Mouse (Mus musculus) CH12.LX (cell line): ENCODE data around the gene 5730596B20Rik. TPM values are rescaled to one million over a fixed set of nuclear protein-coding genes. Genes with fewer than 3 reads are reported as not detected.

ENCODE experiments used
- DNase-seq: peaks from one replicate; pipeline ENCODE4 v3.0.0-alpha.2; 2013; ENCODE audit errors: extremely low read depth
- H3K27ac ChIP-seq: 2 replicates; pipeline ENCODE4 v1.5.1; 2012; ENCODE audit warnings: low read depth, mild to moderate bottlenecking, control low read depth, moderate library complexity; ENCODE audit not compliant: insufficient read depth
- H3K27me3 ChIP-seq: replicated peaks from 2 replicates; pipeline ENCODE3; 2012; ENCODE audit warnings: inconsistent platforms
- H3K36me3 ChIP-seq, 2 experiments: replicated peaks in 1 of 2; 2 replicates each; pipeline versions ENCODE3 to v1.6.1; 2012; ENCODE audit warnings: inconsistent platforms in 1 of 2, low read length in 1 of 2, mild to moderate bottlenecking in 1 of 2, mixed read lengths in 1 of 2, moderate library complexity in 1 of 2; ENCODE audit not compliant: control insufficient read depth in 1 of 2, insufficient read depth in 1 of 2
- H3K4me1 ChIP-seq, 2 experiments: 2 replicates each; pipeline ENCODE4 v1.6.1; 2012; ENCODE audit warnings: inconsistent platforms in 1 of 2, moderate library complexity in 1 of 2; ENCODE audit not compliant: insufficient read depth in 2 of 2, control insufficient read depth in 1 of 2
- H3K4me2 ChIP-seq: 2 replicates; pipeline ENCODE4 v1.6.1; 2012; ENCODE audit warnings: low read depth, mild to moderate bottlenecking, control low read depth; ENCODE audit not compliant: poor library complexity, insufficient read depth, severe bottlenecking
- H3K4me3 ChIP-seq, 3 experiments: fragments of 150-350 bp in 1 of 3; sonication (generic) in 1 of 3; replicated peaks in 1 of 3; 2 replicates each; pipeline versions ENCODE3 to v1.5.1; 2011 to 2012; ENCODE audit warnings: low read depth in 2 of 3, low read length in 2 of 3, mild to moderate bottlenecking in 2 of 3, moderate library complexity in 2 of 3, control low read depth in 1 of 3, improper control_type of control experiment in 1 of 3, inconsistent platforms in 1 of 3, mixed read lengths in 1 of 3; ENCODE audit not compliant: poor library complexity in 1 of 3
- H3K79me2 ChIP-seq: replicated peaks from 2 replicates; pipeline ENCODE4 v1.6.1; 2012; ENCODE audit warnings: mild to moderate bottlenecking, moderate library complexity; ENCODE audit not compliant: control insufficient read depth, poor library complexity, insufficient read depth, severe bottlenecking; ENCODE audit errors: extremely low read depth
- H3K9ac ChIP-seq: 2 replicates; pipeline ENCODE4 v1.6.1; 2012; ENCODE audit warnings: low read depth, mild to moderate bottlenecking, control low read depth, moderate library complexity; ENCODE audit not compliant: insufficient read depth
- H3K9me3 ChIP-seq: replicated peaks from 2 replicates; pipeline ENCODE3; 2012; ENCODE audit warnings: low read length, inconsistent platforms, mixed read lengths
- CHD1 ChIP-seq: IDR thresholded peaks from 2 replicates; pipeline ENCODE4 v1.6.1; 2012; ENCODE audit warnings: low read depth, low read length, improper control_type of control experiment, inconsistent platforms
- CHD2 ChIP-seq: IDR thresholded peaks from 2 replicates; pipeline ENCODE4 v1.6.1; 2011; ENCODE audit warnings: low read length, improper control_type of control experiment
- E2F4 ChIP-seq: IDR thresholded peaks from 2 replicates; pipeline ENCODE4 v1.6.1; 2011; ENCODE audit warnings: low read depth, low read length, improper control_type of control experiment; ENCODE audit not compliant: insufficient replicate concordance
- EP300 ChIP-seq: IDR thresholded peaks from 2 replicates; pipeline ENCODE4 v1.6.1; 2011; ENCODE audit warnings: low read length, improper control_type of control experiment
- GABPA ChIP-seq: IDR thresholded peaks from 2 replicates; pipeline ENCODE4 v1.6.1; 2012; ENCODE audit warnings: low read depth, low read length, improper control_type of control experiment, inconsistent platforms; ENCODE audit not compliant: insufficient replicate concordance
- JUN ChIP-seq: IDR thresholded peaks from 2 replicates; pipeline ENCODE4 v1.6.1; 2011; ENCODE audit warnings: low read depth, mild to moderate bottlenecking, low read length, improper control_type of control experiment, moderate library complexity; ENCODE audit not compliant: insufficient read depth
- JUND ChIP-seq: conservative IDR thresholded peaks from 2 replicates; pipeline ENCODE4 v1.6.1; 2011; ENCODE audit warnings: low read depth, low read length, improper control_type of control experiment
- MAFK ChIP-seq: IDR thresholded peaks from 2 replicates; pipeline ENCODE4 v1.6.1; 2011; ENCODE audit warnings: low read length, improper control_type of control experiment; ENCODE audit not compliant: insufficient replicate concordance
- MAZ ChIP-seq: IDR thresholded peaks from 2 replicates; pipeline ENCODE4 v1.6.1; 2012; ENCODE audit warnings: low read depth, mild to moderate bottlenecking, inconsistent platforms, low read length, improper control_type of control experiment, moderate library complexity
- MEF2A ChIP-seq: IDR thresholded peaks from 2 replicates; pipeline ENCODE4 v1.6.1; 2014; ENCODE audit warnings: low read depth, mild to moderate bottlenecking, inconsistent platforms, low read length, improper control_type of control experiment, borderline replicate concordance
- MYC ChIP-seq: IDR thresholded peaks from 2 replicates; pipeline ENCODE4 v1.6.1; 2011; ENCODE audit warnings: low read depth, mild to moderate bottlenecking, improper control_type of control experiment, low read length
- NRF1 ChIP-seq: IDR thresholded peaks from 2 replicates; pipeline ENCODE4 v1.6.1; 2014; ENCODE audit warnings: low read depth, mild to moderate bottlenecking, inconsistent platforms, low read length, improper control_type of control experiment, moderate library complexity
- PAX5 ChIP-seq: IDR thresholded peaks from 2 replicates; pipeline ENCODE4 v1.6.1; 2012; ENCODE audit warnings: low read length, inconsistent platforms, mixed read lengths
- RAD21 ChIP-seq: IDR thresholded peaks from 2 replicates; pipeline ENCODE4 v1.6.1; 2011; ENCODE audit warnings: low read depth, mild to moderate bottlenecking, low read length, improper control_type of control experiment, moderate library complexity
- RCOR1 ChIP-seq: conservative IDR thresholded peaks from 2 replicates; pipeline ENCODE4 v1.6.1; 2012; ENCODE audit warnings: low read depth, mild to moderate bottlenecking, inconsistent platforms, low read length, improper control_type of control experiment
- SMC3 ChIP-seq: IDR thresholded peaks from 2 replicates; pipeline ENCODE4 v1.6.1; 2011; ENCODE audit warnings: low read depth, low read length, improper control_type of control experiment
- TBP ChIP-seq: conservative IDR thresholded peaks from 2 replicates; pipeline ENCODE4 v1.6.1; 2011; ENCODE audit warnings: low read depth, low read length, improper control_type of control experiment
- TCF12 ChIP-seq: IDR thresholded peaks from 2 replicates; pipeline ENCODE4 v1.6.1; 2014; ENCODE audit warnings: low read depth, mild to moderate bottlenecking, inconsistent platforms, low read length, improper control_type of control experiment
- UBTF ChIP-seq: IDR thresholded peaks from 2 replicates; pipeline ENCODE4 v1.6.1; 2012; ENCODE audit warnings: low read depth, mild to moderate bottlenecking, inconsistent platforms, low read length, improper control_type of control experiment, moderate library complexity
- USF2 ChIP-seq: conservative IDR thresholded peaks from 2 replicates; pipeline ENCODE4 v1.6.1; 2011; ENCODE audit warnings: low read depth, low read length, improper control_type of control experiment
- ZC3H11A ChIP-seq: IDR thresholded peaks from 2 replicates; pipeline ENCODE4 v1.6.1; 2012; ENCODE audit warnings: low read depth, mild to moderate bottlenecking, inconsistent platforms, low read length, improper control_type of control experiment
- dilution Hi-C: fragments of 300-500 bp; cut with MboI; formaldehyde crosslinking; loops from 2 replicates; pipeline ENCODE4 v1.14.3; 2020; ENCODE audit warnings: low sequenced_read_pairs; ENCODE audit not compliant: extremely low pct_unique_long_range_greater_than_20kb, extremely low pct_ligation_motif_present
- in situ Hi-C: fragments of 300-500 bp; cut with MboI; formaldehyde crosslinking; loops from 3 replicates; pipeline ENCODE4 v1.14.3; 2019; ENCODE audit warnings: low sequenced_read_pairs, low pct_ligation_motif_present, low pct_unique_long_range_greater_than_20kb, mixed read lengths
- polyA plus RNA-seq: library from polyadenylated mRNA; unstranded; fragments of >175 nt; gene quantifications from 2 replicates; pipeline ENCODE4 v1.2.1, GENCODE M21; 2012; ENCODE audit warnings: low read depth; ENCODE audit not compliant: insufficient read length
- total RNA-seq, 2 experiments: library from RNA; depleted of rRNA; stranded (reverse); fragments of 300-350 nt in 1 of 2; fragments of >200 nt in 1 of 2; gene quantifications; 2 replicates each; pipeline ENCODE4 v1.2.3; 2012 to 2014

Gene 5730596B20Rik
- total and polyA plus RNA-seq, 3 experiments, result 0.07 TPM; not detected in 2

DNA sequence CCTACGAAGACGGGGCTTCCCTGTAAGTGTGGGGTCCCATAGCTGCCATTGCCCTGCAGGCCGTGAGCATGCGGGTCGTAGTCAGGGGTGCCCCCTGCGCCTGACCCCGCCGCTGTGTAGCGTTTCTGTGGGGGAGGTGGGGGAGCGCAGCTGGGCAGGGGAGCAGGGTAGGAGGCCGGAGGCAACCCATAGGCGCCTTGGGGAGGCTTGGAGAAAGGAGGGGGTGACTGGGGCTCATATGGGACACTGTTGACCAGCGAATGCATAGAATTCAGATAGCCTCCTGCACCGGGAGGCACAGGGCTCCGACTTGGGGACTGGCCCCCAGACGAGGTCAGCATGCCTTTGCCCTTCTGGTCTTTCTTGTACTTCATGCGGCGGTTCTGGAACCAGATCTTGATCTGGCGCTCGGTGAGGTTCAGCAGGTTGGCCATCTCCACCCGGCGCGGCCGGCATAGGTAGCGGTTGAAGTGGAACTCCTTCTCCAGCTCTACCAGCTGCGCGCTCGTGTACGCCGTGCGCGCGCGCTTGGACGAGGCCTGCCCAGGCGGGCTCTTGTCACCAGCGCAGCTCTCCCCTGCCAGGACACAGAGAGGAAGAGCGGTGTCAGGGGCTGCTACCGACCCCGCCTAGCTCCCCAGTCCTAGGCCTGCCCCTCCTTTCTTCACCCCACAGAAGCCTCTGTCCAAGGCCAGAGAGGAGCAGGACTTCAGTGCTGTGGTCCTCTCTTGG is 7.0 kb upstream of the 5730596B20Rik start:
- Histone ChIP-seq H3K9ac (no peak overlapping the region), H3K27ac (no peak overlapping the region), H3K9me3 (peaks cover 7% of the 10 kb centered on the region), H3K4me1 (no peaks in the 10 kb centered on the region), H3K4me2 (no peak overlapping the region), H3K79me2 (no peaks in the 10 kb centered on the region), H3K36me3 (peaks cover 3 to 26% of the 10 kb centered on the region in 2 experiments)
- DNase-seq, result no peak
- dilution Hi-C loops, result no loop called here
- TF ChIP-seq EP300, result no peak
- no peak for TF ChIP-seq NRF1
- TF ChIP-seq, all 38 proteins: peak for 0
- in situ Hi-C loops, result no loop called here
- Histone ChIP-seq H3K4me3 (no peak overlapping the region), H3K27me3 (no peaks in the 10 kb centered on the region)

GRCm38 (mm10) chr6:52170898-52171223 is 6.4 kb upstream of the 5730596B20Rik start:
- DNase-seq, result no peak
- Histone ChIP-seq H3K27me3 (no peaks in the 10 kb centered on the region), H3K4me2 (no peak overlapping the region), H3K27ac (no peak overlapping the region), H3K79me2 (no peaks in the 10 kb centered on the region), H3K9me3 (peaks cover 9% of the 10 kb centered on the region), H3K4me1 (no peaks in the 10 kb centered on the region), H3K36me3 (peaks cover 3 to 23% of the 10 kb centered on the region in 2 experiments), H3K9ac (no peak overlapping the region), H3K4me3 (no peak overlapping the region)
- TF ChIP-seq MAFK (no peak), PAX5 (no peak), USF2 (no peak), EP300 (no peak), CHD1 (no peak), MYC (no peak), RCOR1 (no peak), SMC3 (no peak), TBP (no peak), MEF2A (no peak), JUND (no peak), JUN (no peak), UBTF (no peak), CHD2 (no peak), TCF12 (no peak), RAD21 (no peak), GABPA (no peak), E2F4 (no peak), ZC3H11A (no peak), MAZ (no peak)
- dilution Hi-C loops, result no loop called here
- in situ Hi-C loops, result no loop called here
